Mouse (Mus musculus): ENCODE measurements around the gene Wbp2nl. TPM values are rescaled to one million over a fixed set of nuclear protein-coding genes. Genes with fewer than 3 reads are reported as not detected.

Wbp2nl gene
- polyA plus RNA-seq (2012; rRNA removed) = 0.06 and 0.08 TPM in 2 replicates

DNA sequence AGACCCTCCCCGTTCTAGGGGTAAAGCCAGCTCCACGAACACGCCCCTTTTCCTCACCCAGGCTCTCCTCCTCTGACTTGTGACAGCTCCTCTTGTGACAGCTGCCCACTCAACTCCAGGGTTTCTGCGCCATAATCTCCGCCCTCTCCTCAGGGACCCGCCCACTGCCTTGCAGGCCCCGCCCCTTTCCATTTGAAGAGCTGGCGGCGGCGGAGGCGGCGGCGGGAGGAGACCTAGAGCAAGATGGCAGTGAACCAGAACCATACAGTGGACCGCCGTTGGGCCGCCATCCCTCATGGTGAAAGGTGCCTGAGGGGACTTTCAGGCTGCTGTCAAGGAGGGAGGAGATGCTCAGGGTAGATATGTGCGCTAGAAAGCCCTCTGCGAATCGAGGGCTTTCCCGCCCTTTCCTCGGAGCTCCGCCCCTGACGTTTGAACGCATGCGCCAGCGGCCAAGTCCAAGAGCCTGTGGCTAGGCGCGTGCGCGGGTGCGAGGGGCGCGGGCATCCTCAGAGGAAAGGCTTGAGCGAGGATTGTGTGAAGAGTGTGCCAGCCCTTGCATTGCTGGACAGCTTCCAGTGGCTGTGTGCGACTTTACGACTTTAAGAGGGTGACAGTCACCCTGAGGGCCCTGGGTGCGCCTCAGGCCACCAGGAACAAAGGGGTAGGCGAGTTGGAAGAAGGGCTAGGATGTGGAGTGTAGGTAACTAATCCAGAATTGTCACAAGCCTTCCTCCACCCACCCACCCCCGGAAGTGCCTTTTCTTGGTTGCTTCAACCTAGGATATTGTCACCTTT lies at the start of gene Wbp2nl:
Gene Wbp2nl (plus strand): TSS at position 191 of the 798 bp plus-strand sequence.

DNA sequence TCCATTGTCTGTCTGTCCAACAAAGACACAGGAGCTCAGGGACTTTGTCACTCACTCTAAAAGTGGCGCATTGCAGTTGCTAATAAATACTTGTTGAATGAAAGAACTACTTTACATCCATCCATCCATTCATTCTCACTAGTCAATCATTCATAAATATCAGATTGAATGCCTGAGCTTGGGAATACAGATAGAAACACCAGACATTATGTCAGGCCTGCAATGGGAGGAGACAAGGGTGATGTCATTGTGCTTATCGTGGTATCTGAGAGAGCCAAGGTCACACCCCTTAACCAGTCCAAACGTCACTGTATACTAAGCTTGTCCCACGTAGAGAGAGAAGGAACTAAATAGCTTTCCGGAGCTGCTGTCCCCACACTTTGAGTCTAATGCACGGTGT lies 46.7 kb upstream of the Wbp2nl start, which contains the start of gene 1500009C09Rik:
Gene 1500009C09Rik (plus strand): TSS at position 301 of the 400 bp plus-strand sequence.

DNA sequence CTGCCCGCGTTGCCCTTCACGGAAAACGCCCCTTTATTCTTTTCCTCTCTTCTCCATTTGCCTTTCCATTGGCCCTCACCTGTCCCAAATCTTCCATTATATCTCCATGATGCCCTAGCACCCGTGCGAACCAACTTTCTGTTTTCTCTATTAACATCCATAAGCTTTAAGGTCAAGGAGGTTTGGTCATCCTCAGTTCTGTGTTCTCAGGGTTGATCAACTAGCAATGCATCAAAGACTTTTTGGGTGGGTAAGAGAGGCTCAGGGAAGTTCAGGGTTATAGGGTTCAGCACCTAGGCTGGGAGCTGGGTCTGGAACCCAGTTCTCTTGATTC lies 24.2 kb upstream of the Wbp2nl start, which contains the start of gene Sept3:
Gene Sept3 (plus strand): TSS at position 301 of the 334 bp plus-strand sequence.

DNA sequence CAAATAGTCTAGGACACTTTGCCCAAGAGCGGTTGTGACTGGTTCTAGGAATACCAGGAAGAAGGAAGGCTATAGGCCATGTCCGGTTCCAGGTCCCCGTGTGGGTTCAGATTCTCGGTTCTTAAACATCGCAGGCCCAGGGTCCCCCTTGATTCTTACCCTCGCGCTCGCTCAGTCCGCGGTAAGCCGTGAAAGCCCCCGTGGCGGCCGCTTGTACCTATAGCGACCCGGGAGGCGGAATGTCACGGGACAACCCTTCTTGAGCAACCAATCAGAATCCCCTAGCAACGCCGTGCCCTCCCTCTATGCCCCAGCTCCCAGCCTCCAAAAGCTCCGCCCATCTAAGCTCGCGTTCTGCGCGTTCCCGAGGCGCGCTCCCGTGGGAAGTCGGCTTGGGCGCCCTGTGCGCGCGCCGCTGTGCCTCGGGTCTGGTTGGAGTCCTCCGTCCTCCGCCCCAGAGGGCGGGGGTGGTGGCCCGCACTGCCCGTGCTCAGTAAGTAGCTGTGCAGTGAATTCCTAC lies 39.9 kb downstream of the Wbp2nl start, which contains the start of the genes Naga, Pheta2 and Smdt1:
Gene Naga (minus strand): TSS at position 333 of the 520 bp plus-strand sequence.
Gene Pheta2 (plus strand): TSS at position 350 of the 520 bp plus-strand sequence.
Gene Smdt1 (plus strand): TSS at position 367 of the 520 bp plus-strand sequence.

DNA sequence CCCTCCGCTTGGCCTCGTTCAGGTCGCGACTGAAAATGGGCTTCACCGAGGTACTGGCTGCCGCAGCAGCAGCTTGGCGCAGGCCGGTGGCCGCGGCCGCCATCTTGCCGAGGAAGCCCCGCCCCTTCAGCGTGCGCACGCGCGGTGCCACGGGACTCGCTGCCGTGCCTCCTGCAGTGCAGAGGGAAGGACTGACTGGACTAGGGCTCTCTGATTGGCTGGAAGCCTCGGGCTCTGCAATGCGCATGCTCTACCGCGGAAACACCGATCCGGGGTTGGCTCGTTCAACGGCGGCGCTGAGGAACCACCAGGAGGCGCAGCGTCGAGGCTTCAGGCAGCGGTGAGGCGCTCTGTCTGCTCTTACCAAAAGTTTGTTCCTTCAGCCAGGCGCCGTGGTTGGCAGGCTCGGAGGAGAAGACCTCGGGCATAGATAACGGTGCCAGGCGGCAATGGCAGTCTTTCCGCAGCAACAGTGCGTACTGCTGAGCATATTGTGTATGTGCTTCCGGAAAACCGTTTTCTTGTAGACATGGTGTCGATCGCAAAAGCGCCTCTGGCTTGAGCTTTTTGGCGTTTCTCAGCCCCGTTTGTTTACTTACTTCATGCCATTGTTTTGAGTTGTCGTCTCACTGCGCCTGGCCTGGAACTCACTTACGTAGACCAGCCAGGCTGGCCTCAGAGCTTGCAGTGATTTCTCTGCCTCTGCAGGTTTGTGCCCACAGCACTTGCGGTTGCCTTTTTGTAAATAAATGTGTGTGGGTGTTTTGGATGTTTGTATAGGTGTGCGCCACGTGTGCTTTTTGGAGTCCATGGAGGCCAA lies 55.6 kb downstream of the Wbp2nl start, which contains the start of gene Ndufa6:
Gene Ndufa6 (minus strand): TSS at position 197 of the 820 bp plus-strand sequence.

Other genes with a start within 250 kb of the Wbp2nl start
- gene 4930407I10Rik, start 239.8 kb upstream of the Wbp2nl start, polyA plus RNA-seq (2012; rRNA removed) = not detected in 2 replicates
- not detected in 2 replicates for gene Mei1, start 229.0 kb upstream of the Wbp2nl start, polyA plus RNA-seq (2012; rRNA removed)
- gene Ccdc134, start 171.0 kb upstream of the Wbp2nl start, polyA plus RNA-seq (2012; rRNA removed) = 7.3 and 8.1 TPM in 2 replicates
- gene Srebf2, start 151.8 kb upstream of the Wbp2nl start, polyA plus RNA-seq (2012; rRNA removed) = 26.1 and 27.1 TPM in 2 replicates
- gene Shisa8, start 86.1 kb upstream of the Wbp2nl start, polyA plus RNA-seq (2012; rRNA removed) = 0.11 and 0.16 TPM in 2 replicates
- 0.46 and 0.47 TPM in 2 replicates for gene Tnfrsf13c, start 74.6 kb upstream of the Wbp2nl start, polyA plus RNA-seq (2012; rRNA removed)
- gene Cenpm, start 54.2 kb upstream of the Wbp2nl start, polyA plus RNA-seq (2012; rRNA removed) = 19.1 and 21.4 TPM in 2 replicates
- gene 1500009C09Rik, start 46.6 kb upstream of the Wbp2nl start, polyA plus RNA-seq (2012; rRNA removed) = not detected in 2 replicates
- gene Sept3, start 24.1 kb upstream of the Wbp2nl start, polyA plus RNA-seq (2012; rRNA removed) = 0.08 and 0.23 TPM in 2 replicates
- 36.3 and 48.4 TPM in 2 replicates for gene Naga, start 40.0 kb downstream of the Wbp2nl start, polyA plus RNA-seq (2012; rRNA removed)
- 22.3 and 26.7 TPM in 2 replicates for gene Pheta2, start 40.0 kb downstream of the Wbp2nl start, polyA plus RNA-seq (2012; rRNA removed)
- 97.0 and 102 TPM in 2 replicates for gene Smdt1, start 40.0 kb downstream of the Wbp2nl start, polyA plus RNA-seq (2012; rRNA removed)
- 296 and 315 TPM in 2 replicates for gene Ndufa6, start 55.4 kb downstream of the Wbp2nl start, polyA plus RNA-seq (2012; rRNA removed)
- gene Cyp2d22, start 81.3 kb downstream of the Wbp2nl start, polyA plus RNA-seq (2012; rRNA removed) = 11.3 and 13.8 TPM in 2 replicates
- gene Cyp2d11, start 95.1 kb downstream of the Wbp2nl start, polyA plus RNA-seq (2012; rRNA removed) = 0.07 and 0.10 TPM in 2 replicates
- gene Cyp2d10, start 108.2 kb downstream of the Wbp2nl start, polyA plus RNA-seq (2012; rRNA removed) = 15.6 and 17.2 TPM in 2 replicates
- gene Cyp2d9, start 134.5 kb downstream of the Wbp2nl start, polyA plus RNA-seq (2012; rRNA removed) = 0.92 and 1.4 TPM in 2 replicates